In the genomic region with DNA sequence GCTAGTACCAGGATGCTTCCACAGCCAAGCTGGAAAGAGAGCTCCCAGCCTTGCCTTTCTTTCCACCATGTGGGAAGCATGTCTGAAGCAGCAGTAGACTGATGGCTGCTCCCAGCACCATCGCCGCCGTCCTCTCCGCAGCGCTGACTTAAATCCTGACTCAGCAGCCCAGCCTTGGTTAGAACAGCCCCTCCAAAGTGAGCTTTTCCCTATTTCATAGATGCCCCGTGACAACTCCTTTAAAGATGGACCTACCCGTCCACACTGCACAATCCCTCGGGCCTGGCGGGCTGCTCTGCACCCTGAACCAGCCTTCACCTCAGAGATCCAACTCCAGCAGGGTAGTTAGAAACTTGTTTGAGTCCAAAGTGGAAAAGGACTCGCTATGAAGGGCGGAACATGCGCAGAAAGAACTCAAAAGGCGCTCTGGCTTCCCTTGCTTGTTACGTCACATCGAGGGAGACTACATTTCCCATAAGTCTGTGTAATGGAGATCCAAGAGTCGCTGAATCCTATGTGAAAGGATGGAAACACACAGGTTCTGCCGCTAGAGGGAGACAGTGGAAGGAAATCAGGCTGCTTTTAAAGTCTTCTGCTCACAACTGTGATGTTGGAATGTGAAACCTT, we compare ENCODE assay signal across 7 mouse cellular contexts. TPM values are rescaled to one million over a fixed set of nuclear protein-coding genes. Genes with fewer than 3 reads are reported as not detected.
A peak's percentile ranks its signal among the peaks of the same experiment; 100 is the strongest.
DNase-seq lines count a peak whose midpoint lies in the region; ATAC-seq lines count a peak whose summit lies in the region.

A gene (minus strand): TSS at position 411 of the 627 bp plus-strand sequence.

- H3K27ac ChIP-seq in intestine, embryonic 14.5 days (ENCODE audit: low read depth), result peak within 1 kb of the TSS; percentile 82

- DNase-seq in adrenal gland, adult 2 months, result peak; percentile 92
- DNase-seq in embryo, embryonic 11 days, result peak; percentile 96
- peak; percentile 85 for DNase-seq in gastrocnemius, postnatal 25 days
- peak; percentile 88 for DNase-seq in intestine, embryonic 14.5 days (ENCODE audit: low spot score)
- DNase-seq in left cerebral cortex, postnatal 14 days (ENCODE audit: low spot score in 2 of 2), result peak; percentile 96 to 98
- DNase-seq in mesoderm, embryonic 11.5 days (ENCODE audit: low read depth, low spot score), result peak; percentile 96
- DNase-seq in right cerebral cortex, postnatal 36 days (ENCODE audit: low spot score in 2 of 2), result peak; percentile 90 to 96

- 0% methylated on average over 17 of the region's 17 CpGs for WGBS in intestine, embryonic 14.5 days

- peak within 1 kb of the TSS; percentile 55 for H3K4me2 ChIP-seq in intestine, embryonic 14.5 days (ENCODE audit: low read length)

- 0 out of 2 replicates have a peak, but pooled peaks cover 5% of the 10 kb centered on the region for H3K9me3 ChIP-seq in intestine, embryonic 14.5 days (ENCODE audit: control insufficient read depth, low read length)

- ATAC-seq in intestine, embryonic 14.5 days (replicated peaks; ENCODE audit: low FRiP score, low TSS enrichment, low read depth), result peak; percentile 95

- H3K4me1 ChIP-seq in intestine, embryonic 14.5 days (replicated peaks; ENCODE audit: control insufficient read depth, insufficient read depth, low read length), result peaks cover 5% of the 10 kb centered on the region; the same call in 1 of the 2 replicates

- peak within 1 kb of the TSS; percentile 55 for H3K9ac ChIP-seq in intestine, embryonic 14.5 days (ENCODE audit: low read length)

- intact Hi-C loops in left cerebral cortex, postnatal 14 days (cut with DNase I), result no loop called here

- H3K36me3 ChIP-seq in intestine, embryonic 14.5 days (ENCODE audit: control insufficient read depth, insufficient read depth, low read length), result 0 out of 2 replicates have a peak, but pooled peaks cover 9% of the 10 kb centered on the region

- H3K4me3 ChIP-seq in intestine, embryonic 14.5 days (ENCODE audit: low read depth, low read length), result peak within 1 kb of the TSS; percentile 53

- no peaks in the 10 kb centered on the region for H3K27me3 ChIP-seq in intestine, embryonic 14.5 days (replicated peaks; ENCODE audit: control insufficient read depth, insufficient read depth, low read length)

RNA-seq across cellular contexts. Expression of the gene that starts here (rescaled TPM):
- total RNA-seq in adrenal gland, adult 2 months (2021), result 1 to 10 TPM; 6.2 to 7.2 TPM
- 0.67 and 0.73 TPM in 2 replicates for polyA plus RNA-seq in adrenal gland, adult 2 months (2012; rRNA removed)
- total RNA-seq in gastrocnemius, postnatal 25 days (2021), result 1 to 10 TPM; 2.1 to 3.3 TPM
- 3.2 and 4.9 TPM in 2 replicates for polyA plus RNA-seq in intestine, embryonic 14.5 days (2014; fragmentation: Nextera tagmentation; extraction: Ambion mirVana)
- total RNA-seq in left cerebral cortex, postnatal 14 days (2021), result 1 to 10 TPM; 1.6 to 2.2 TPM

Comparison
In these comparisons a context has a peak if more than half of its experiments do, and no peak if none do; other contexts are left out.
1. Peak in every context shown above with its lines: DNase-seq, ATAC-seq, H3K4me3 ChIP-seq and H3K27ac ChIP-seq.